Mouse (Mus musculus): ENCODE data around the gene 1810024B03Rik. TPM values are rescaled to one million over a fixed set of nuclear protein-coding genes. Genes with fewer than 3 reads are reported as not detected.

Gene 1810024B03Rik
- total RNA-seq (2021): under 1 TPM; 0.66 to 0.94 TPM
- long read RNA-seq, experiment 1, partial matches to known transcripts: 0 of 1 reads
- long read RNA-seq, experiment 1, other reads (novel, unspliced or antisense): 0 of 1 reads
- long read RNA-seq, experiment 2, partial matches to known transcripts: 0 of 1 reads
- long read RNA-seq, experiment 2, other reads (novel, unspliced or antisense): 0 of 1 reads

DNA sequence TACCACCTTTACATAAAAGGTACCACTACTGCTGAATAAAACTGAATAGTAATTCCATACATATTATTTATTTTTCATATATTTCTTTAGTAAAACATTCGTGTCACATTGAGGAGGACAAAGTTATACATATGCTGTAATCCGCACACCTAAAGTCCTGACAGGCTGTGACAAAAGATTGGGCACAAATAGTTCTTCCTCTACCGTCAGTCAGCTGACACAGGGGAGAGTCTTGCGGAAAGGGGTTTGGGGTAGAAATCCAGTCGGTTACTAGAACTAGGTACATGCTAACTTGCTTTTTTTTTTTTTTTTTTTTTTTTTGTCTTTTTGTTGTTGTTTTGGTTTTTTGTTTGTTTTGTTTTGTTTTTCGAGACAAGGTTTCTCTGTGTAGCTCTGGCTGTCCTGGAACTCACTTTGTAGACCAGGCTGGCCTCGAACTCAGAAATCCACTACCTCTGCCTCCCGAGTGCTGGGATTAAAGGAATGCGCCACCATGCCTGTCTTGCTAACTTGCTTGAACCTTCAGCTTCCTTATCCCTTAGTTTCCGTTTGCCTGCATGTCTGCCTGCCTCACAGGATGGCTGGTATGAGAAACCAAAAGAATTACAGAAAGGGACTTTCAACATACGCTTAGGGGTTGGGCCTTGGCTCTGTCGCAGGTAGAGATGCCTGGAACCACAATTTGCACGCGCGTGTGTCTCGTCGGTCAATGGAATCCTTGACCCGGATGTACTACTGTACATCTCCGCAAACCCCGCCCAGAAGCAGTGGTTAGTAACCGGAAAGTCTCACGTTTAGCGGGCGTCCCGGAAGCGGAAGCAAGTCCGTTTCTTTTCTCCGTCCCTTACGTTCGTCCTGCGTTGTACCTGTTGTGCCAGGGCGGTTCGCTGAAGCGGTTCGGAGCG, at the start of gene 1810024B03Rik, which contains the start of gene Snrnp200:
TSS of gene 1810024B03Rik (minus strand) at position 734 of the 905 bp plus-strand sequence.
TSS of gene Snrnp200 (plus strand) at position 840 of the 905 bp plus-strand sequence.
- DNase-seq (ENCODE audit: extremely low spot score in 1 of 2, low spot score in 2 of 2): peak; percentile 91 to 94
- intact Hi-C loops (cut with DNase I): loop anchor here (2.0 to 10.0 kb wide), 3 partner anchors 25 to 113 kb away; partner anchors contain the start of genes Ciao1 and Tmem127
- H3K27ac ChIP-seq: peak within 1 kb of the TSS; percentile 85
- no peak for TF ChIP-seq CTCF (IDR thresholded peaks at IDR 0.05)
- H3K4me3 ChIP-seq: peak within 1 kb of the TSS; percentile 65

DNA sequence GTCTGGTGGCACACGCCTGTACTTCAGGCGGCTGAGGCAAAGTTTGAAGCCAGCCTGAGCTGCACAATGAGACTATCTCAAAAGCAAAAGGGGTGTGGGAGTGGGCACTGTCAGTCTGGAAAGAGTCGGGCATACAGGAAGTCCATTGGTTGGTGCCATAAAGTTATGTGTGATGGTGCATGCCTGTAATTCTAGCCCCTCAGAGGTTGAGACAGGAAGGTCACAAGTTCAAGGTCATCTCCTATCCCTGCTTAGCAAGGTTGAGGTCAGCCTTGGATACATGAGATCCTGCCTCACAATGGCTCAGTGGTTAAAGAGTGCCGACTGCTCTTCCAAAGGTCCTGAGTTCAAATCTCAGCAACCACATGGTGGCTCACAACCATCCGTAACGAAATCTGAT, 47.2 kb upstream of the 1810024B03Rik start:
- intact Hi-C loops (cut with DNase I): no loop called here
- no peak for DNase-seq (ENCODE audit: extremely low spot score in 1 of 2, low spot score in 2 of 2)
- TF ChIP-seq CTCF (IDR thresholded peaks at IDR 0.05): no peak
- no peak overlapping the region for H3K27ac ChIP-seq
- no peak overlapping the region for H3K4me3 ChIP-seq

DNA sequence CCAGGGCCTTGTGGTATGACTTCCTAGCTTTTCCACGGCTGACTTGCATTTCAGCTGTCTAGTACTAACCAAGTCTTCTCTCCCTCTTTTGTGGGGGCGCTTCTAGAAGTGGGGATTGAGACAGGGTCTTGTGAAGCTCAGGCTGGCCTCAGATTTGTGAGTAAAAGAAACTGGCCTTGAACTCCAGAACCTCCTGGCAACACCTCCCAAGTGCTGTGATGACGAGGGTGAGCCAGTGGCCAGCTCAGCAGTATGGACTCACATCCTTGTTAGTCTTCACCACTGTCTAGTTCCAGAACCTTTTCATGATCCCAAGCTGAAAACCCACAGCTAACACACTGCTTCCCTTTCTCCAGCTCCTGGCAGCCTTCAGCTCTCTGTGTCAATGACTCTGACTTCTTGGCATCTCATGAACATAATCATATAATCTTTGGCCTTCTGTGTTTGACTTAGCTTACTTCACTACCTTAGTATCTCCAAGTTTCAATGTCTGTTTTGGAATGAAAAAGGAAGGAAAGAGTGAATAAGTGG, 46.6 kb upstream of the 1810024B03Rik start:
- DNase-seq (ENCODE audit: extremely low spot score in 1 of 2, low spot score in 2 of 2): no peak
- Histone ChIP-seq H3K27ac (no peak overlapping the region), H3K4me3 (no peak overlapping the region)
- no peak for TF ChIP-seq CTCF (IDR thresholded peaks at IDR 0.05)
- intact Hi-C loops (cut with DNase I): no loop called here

DNA sequence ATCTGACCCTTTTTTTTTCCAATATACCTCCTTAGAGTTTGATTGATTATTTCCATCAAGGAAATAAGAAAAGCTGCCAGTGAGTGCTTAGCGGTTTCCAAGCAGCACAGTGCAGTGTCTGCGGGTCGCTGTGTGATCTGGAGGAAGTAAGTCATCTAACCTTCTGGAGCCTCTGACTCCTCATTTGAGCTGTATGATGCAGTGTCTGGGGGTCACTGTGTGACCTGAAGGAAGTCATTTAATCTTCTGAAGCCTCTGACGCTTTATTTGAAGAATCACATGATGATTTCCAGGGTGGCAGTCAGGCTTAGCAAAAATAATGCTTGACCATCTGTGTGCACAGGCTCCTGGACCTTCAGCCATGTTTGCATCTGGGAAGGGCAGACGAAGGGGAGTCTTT, 44.7 kb upstream of the 1810024B03Rik start:
- DNase-seq (ENCODE audit: extremely low spot score in 1 of 2, low spot score in 2 of 2): no peak
- no peak overlapping the region for H3K27ac ChIP-seq
- no peak overlapping the region for H3K4me3 ChIP-seq
- no peak for TF ChIP-seq CTCF (IDR thresholded peaks at IDR 0.05)
- intact Hi-C loops (cut with DNase I): no loop called here

DNA sequence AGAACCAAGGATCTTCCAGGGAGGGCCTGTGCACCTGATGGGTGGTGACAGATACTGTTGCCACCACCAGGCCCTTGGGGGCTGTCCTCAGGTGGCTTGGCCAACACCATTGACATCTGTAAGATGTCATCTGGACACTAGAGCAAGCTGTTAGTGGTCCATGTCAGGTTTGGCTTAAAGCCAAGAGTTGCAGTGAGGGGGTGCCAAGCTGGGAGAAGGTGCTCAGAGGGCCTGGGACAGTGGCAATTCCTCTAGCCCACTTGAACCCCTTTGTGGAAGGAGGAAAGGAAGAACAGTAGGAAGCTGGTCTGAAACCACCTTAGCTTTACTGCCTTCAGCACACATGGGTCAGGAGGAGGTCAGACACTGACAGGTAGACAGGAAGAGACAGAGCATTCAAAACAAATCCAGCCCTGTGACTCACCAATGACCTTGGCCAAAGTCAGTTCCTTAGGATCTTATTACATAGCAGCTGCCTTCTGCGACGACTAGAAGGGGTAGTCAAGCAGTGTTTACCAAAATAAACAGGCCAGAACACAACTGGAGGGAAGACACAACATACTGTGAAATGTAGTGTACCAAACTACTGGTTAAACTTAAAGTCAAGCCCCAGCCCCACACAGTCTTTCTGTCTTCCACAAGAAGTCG, 43.9 kb upstream of the 1810024B03Rik start:
- H3K27ac ChIP-seq: no peak overlapping the region
- H3K4me3 ChIP-seq: no peak overlapping the region
- intact Hi-C loops (cut with DNase I): no loop called here
- no peak for TF ChIP-seq CTCF (IDR thresholded peaks at IDR 0.05)
- no peak for DNase-seq (ENCODE audit: extremely low spot score in 1 of 2, low spot score in 2 of 2)

DNA sequence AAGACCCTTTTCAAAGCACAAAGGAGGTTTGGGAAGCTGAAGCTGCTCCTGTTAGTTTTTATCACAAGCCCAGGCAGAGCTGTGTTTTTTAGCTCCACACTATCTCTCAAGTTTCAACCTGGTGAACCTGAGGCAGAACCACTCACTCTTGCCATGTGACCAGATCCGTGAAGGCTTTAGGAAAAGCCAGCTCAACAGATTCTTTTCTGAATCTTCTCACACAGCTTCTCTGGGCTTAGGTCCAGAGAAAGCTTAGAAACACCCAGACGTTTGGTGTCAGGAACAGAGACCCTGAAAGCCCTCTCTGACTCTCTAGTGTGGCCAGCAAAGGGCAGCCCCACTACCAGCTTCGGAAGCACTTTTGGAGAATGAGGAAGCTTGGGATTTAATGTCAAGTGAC, 43.4 kb upstream of the 1810024B03Rik start:
- no peak for TF ChIP-seq CTCF (IDR thresholded peaks at IDR 0.05)
- H3K4me3 ChIP-seq: no peak overlapping the region
- intact Hi-C loops (cut with DNase I): no loop called here
- no peak for DNase-seq (ENCODE audit: extremely low spot score in 1 of 2, low spot score in 2 of 2)
- no peak overlapping the region for H3K27ac ChIP-seq

DNA sequence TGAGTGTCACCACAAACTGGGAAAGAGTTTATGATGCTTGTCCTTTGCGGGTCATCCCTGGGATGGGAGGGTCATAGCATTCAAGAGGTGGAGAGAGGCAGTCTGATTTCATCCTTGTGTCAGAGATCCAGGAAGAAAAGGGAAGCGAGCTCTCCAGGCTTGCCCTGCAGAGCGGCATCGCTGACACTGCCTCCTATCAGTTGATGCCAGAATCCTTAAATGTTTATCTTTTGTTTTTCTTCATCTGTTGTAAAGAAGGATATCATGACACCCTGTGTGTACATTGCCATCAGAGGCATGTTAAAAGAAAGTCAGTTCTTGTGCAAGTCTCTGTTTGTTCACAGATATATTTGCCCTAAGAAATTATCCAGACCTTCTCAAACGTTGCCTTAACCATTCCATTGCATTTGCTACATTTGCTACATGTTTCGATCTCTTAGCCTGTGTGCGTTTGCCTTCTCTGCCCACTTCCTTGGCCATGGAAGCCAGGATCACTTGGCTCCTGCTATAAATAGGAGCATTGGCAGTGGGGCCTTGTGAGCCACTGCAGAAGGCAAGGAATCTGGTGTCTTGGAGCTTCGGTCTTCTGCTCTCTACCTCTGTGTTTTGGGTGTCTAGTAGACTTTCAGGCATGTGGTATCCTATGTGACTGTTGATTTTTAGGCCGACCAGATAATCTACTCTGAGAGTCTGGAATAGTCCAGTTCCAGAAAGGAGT, 42.4 kb upstream of the 1810024B03Rik start:
- intact Hi-C loops (cut with DNase I): no loop called here
- no peak for TF ChIP-seq CTCF (IDR thresholded peaks at IDR 0.05)
- Histone ChIP-seq H3K27ac (no peak overlapping the region; the same call in 1 of the 2 replicates), H3K4me3 (no peak overlapping the region)
- no peak for DNase-seq (ENCODE audit: extremely low spot score in 1 of 2, low spot score in 2 of 2)

DNA sequence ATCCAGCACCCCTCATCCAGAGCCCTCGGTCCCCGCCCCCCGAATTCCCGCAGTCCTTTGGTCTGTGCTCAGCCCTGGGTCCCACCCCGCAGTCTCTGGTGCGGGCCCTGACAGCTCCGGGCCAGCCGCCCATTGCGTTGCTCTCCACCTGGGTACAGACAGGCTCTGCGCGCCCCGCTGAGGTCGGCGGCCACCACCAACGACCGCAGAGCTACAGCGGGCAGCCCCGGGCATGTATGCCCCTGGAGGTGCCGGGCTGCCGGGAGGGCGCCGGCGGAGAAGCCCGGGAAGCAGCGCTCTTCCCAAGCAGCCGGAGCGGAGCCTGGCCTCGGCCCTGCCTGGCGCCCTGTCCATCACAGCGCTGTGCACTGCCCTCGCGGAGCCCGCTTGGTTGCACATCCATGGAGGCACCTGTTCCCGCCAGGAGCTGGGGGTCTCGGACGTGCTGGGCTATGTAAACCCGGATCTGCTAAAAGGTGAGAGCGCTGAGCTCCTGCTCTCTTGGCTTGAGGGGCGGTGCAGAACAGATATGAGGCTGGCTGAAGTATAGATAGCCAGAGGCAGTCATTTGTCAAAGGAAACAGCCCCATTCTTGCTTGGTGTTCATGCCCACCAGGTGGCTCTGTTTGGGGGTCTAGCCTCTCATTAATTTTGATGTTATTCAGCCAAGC, 40.4 kb upstream of the 1810024B03Rik start:
- peak overlapping the region; percentile 94 for H3K27ac ChIP-seq
- peak; percentile 40 to 52 for DNase-seq (ENCODE audit: extremely low spot score in 1 of 2, low spot score in 2 of 2)
- TF ChIP-seq CTCF (IDR thresholded peaks at IDR 0.05): peak; percentile 20
- intact Hi-C loops (cut with DNase I): loop anchor here (5.0 to 10.0 kb wide), 2 partner anchors 94 to 314 kb away; partner anchors contain the start of gene Sppl2a
- H3K4me3 ChIP-seq: peak overlapping the region; percentile 89

DNA sequence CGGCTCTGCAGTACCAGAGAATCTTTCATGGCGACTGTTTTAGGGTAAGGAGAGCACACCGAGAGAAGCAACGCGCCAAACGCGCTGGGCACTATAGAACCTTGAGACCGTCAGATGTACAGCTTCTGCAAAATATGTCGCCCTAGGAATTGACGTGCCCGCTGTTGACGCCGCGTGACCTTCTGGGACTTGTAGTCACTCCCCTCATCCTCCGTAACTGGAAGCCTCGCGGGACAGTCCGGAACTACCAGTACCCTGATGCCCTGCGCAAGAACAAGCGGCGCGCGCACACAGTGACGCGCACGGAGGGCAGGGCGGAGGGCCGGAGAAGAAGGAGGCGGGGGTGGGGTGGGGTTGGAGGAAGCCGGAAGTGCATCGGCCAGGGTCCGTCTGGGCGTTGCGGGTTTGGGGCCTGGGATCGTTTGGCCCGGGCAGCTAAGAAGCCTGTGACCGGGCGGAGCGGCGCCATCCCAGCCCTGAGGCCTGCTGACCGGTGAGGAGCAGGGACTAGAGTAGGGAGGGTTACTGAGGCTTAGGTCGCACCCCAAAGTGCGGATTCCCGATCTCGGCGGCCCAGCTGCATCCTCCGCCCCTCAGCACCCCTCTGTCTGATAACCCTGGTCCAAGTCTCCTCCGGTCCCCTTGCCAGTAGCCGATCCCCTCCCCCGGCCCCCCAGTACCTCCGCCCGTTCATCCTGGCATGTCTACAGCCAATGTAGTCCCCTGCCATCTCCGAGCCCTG, 39.7 kb upstream of the 1810024B03Rik start, which contains the start of the genes Ciao1 and Tmem127:
TSS of gene Ciao1 (minus strand) at position 225 of the 742 bp plus-strand sequence.
TSS of gene Tmem127 (plus strand) at position 317 of the 742 bp plus-strand sequence.
- intact Hi-C loops (cut with DNase I): loop anchor here (1.0 to 10.0 kb wide), 4 partner anchors 23 to 313 kb away; partner anchors contain the start of genes 1810024B03Rik, Snrnp200, Sppl2a and Stard7
- DNase-seq (ENCODE audit: extremely low spot score in 1 of 2, low spot score in 2 of 2): peak; percentile 95 to 96
- no peak; the same call in 1 of the 2 replicates for TF ChIP-seq CTCF (IDR thresholded peaks at IDR 0.05)

DNA sequence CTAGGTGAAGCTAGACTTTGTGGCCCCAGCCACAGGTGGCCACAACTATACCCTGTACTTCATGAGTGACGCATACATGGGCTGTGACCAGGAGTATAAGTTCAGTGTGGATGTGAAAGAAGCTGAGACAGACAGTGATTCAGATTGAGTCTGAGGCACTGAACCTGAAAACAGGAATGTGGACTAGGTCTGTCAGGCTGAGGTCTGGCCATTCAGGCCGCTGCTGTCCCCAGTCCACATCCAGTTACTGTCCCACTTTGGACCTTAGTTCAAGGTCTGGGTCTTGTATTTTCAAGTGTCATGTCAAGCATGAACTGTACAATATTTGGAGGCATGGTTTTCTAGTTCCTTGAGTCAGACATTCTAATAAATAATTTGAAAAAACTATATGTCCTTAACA, 32.0 kb upstream of the 1810024B03Rik start:
- no peak overlapping the region for H3K27ac ChIP-seq
- intact Hi-C loops (cut with DNase I): loop anchor here (10.0 kb wide), 1 partner anchor 305 kb away; the partner anchor contains the start of gene Sppl2a
- no peak for TF ChIP-seq CTCF (IDR thresholded peaks at IDR 0.05)
- no peak for DNase-seq (ENCODE audit: extremely low spot score in 1 of 2, low spot score in 2 of 2)
- H3K4me3 ChIP-seq: no peak overlapping the region

More for the DNA sequence above, 39.7 kb upstream of the 1810024B03Rik start, which contains the start of the genes Ciao1 and Tmem127:
- Histone ChIP-seq H3K27ac (peak within 1 kb of the TSS; percentile 94), H3K4me3 (peak within 1 kb of the TSS; percentile 89)

All from left cerebral cortex, adult 2 months (tissue).